Mouse (Mus musculus): ENCODE measurements at regions not wholly inside any gene's neighbourhood (a gene's known extent, or its start where the extent isn't known, plus 50 kb on each side); places are given as distances from the start of the nearest gene placed in this dataset.

DNA sequence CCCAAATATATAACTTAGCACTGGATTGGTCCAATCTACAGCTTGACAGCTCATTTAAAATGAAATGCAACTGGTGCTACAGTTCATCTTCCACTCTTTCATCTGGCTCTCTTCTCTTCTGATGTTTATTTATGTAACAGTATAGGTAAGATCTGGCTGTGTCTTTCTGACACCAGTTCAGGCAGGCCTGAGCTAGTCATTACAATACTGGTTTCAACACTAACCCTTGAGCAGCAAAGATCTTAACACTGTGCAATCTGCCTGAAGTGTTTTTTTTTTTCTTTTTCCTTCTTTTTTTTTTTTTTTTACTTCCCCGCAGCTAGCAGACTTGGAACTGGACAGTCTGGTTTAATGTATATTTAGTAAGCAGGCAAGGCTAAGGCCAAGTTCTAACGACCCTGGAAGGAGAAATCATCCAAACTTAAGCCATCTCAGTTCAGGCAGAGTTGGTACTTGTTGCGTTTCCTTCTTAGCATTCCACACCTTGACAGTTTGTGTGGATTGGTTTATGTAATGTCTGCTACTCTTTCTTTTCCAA, 342.8 kb upstream of the Rgmb start:
- TF ChIP-seq MAZ (IDR thresholded peaks at IDR 0.05; ENCODE audit: low read depth, low read length) (no peak), CTCF (conservative IDR thresholded peaks at IDR 0.05 in 1 of 2, IDR thresholded peaks at IDR 0.05 in 1 of 2; ENCODE audit: low read depth in 2 of 2, low read length in 2 of 2) (no peak), ZKSCAN1 (IDR thresholded peaks at IDR 0.05; ENCODE audit: borderline replicate concordance, low read depth, low read length) (no peak), POLR2A (IDR thresholded peaks at IDR 0.05; ENCODE audit: low read depth, low read length) (no peak), USF2 (conservative IDR thresholded peaks at IDR 0.05; ENCODE audit: low read depth, low read length) (no peak), TCF12 (IDR thresholded peaks at IDR 0.05; ENCODE audit: low read depth, low read length) (no peak), EP300 (IDR thresholded peaks at IDR 0.05; ENCODE audit: low read length) (no peak), KAT2A (IDR thresholded peaks at IDR 0.05; ENCODE audit: insufficient replicate concordance, low read length) (no peak), ETS1 (conservative IDR thresholded peaks at IDR 0.05; ENCODE audit: low read depth, low read length) (no peak)
